Comparison of ENCODE assay signal across 23 mouse cellular contexts in genomic region chr8:71717096-71717495, GRCm38 (mm10). TPM values are rescaled to one million over a fixed set of nuclear protein-coding genes. Genes with fewer than 3 reads are reported as not detected.
DNase-seq lines count a peak whose midpoint lies in the region; ATAC-seq and TF ChIP-seq lines count a peak whose summit lies in the region.
"Had no signal": no experiment of that assay in that cellular context is flagged by ENCODE, and none has a peak within 500 bp of the region (broad histone marks: within the 10 kb centered on the region; RNA-seq: fewer than 3 reads in every experiment).

No protein-coding gene starts in this region.

- H3K4me3 ChIP-seq in kidney, embryonic 16.5 days (ENCODE audit: low read length) = no peak overlapping the region
- no peak overlapping the region for H3K4me3 ChIP-seq in kidney, embryonic 15.5 days (replicated peaks)
- no peak overlapping the region for H3K4me3 ChIP-seq in midbrain, embryonic 10.5 days
- H3K4me3 ChIP-seq in midbrain, postnatal 0 days (ENCODE audit: low read depth, low read length) = no peak overlapping the region
- peak overlapping the region; percentile 50; the same call in 1 of the 2 replicates for H3K4me3 ChIP-seq in E14TG2a.4 (replicated peaks; ENCODE audit: low read length)
- H3K4me3 ChIP-seq: forebrain, embryonic 13.5 days; gastrocnemius, adult 2 months; hindbrain, embryonic 12.5 days; limb, embryonic 15.5 days; liver, embryonic 15.5 days; midbrain, embryonic 15.5 days; myocyte; neural tube, embryonic 13.5 days had no signal

- H3K9me3 ChIP-seq in kidney, embryonic 16.5 days (ENCODE audit: low read length) = no peaks in the 10 kb centered on the region
- H3K9me3 ChIP-seq in kidney, embryonic 15.5 days (replicated peaks) = no peaks in the 10 kb centered on the region
- H3K9me3 ChIP-seq in midbrain, embryonic 10.5 days (replicated peaks) = no peaks in the 10 kb centered on the region
- H3K9me3 ChIP-seq in midbrain, postnatal 0 days (ENCODE audit: low read length) = no peaks in the 10 kb centered on the region
- no peaks in the 10 kb centered on the region for H3K9me3 ChIP-seq in E14TG2a.4 (ENCODE audit: low read length)
- H3K9me3 ChIP-seq: forebrain, embryonic 13.5 days; hindbrain, embryonic 12.5 days; limb, embryonic 15.5 days; liver, embryonic 15.5 days; midbrain, embryonic 15.5 days; neural tube, embryonic 13.5 days had no signal

- no peak overlapping the region for H3K9ac ChIP-seq in kidney, embryonic 16.5 days (replicated peaks; ENCODE audit: low read length)
- H3K9ac ChIP-seq in kidney, embryonic 15.5 days = no peak overlapping the region
- no peak overlapping the region for H3K9ac ChIP-seq in midbrain, postnatal 0 days (replicated peaks; ENCODE audit: low read length, poor library complexity, severe bottlenecking)
- H3K9ac ChIP-seq: forebrain, embryonic 13.5 days; hindbrain, embryonic 12.5 days; limb, embryonic 15.5 days; liver, embryonic 15.5 days; midbrain, embryonic 15.5 days; neural tube, embryonic 13.5 days had no signal

- H3K36me3 ChIP-seq in kidney, embryonic 16.5 days (ENCODE audit: insufficient read depth, low read length) = no peaks in the 10 kb centered on the region
- H3K36me3 ChIP-seq in kidney, embryonic 15.5 days = no peaks in the 10 kb centered on the region
- peaks cover 25% of the 10 kb centered on the region for H3K36me3 ChIP-seq in midbrain, embryonic 10.5 days
- H3K36me3 ChIP-seq in midbrain, postnatal 0 days (ENCODE audit: insufficient read depth, low read length) = peaks cover 25% of the 10 kb centered on the region
- H3K36me3 ChIP-seq in E14TG2a.4 (ENCODE audit: insufficient read depth, low read length) = peaks cover 70% of the 10 kb centered on the region
- H3K36me3 ChIP-seq: limb, embryonic 15.5 days had no signal

- peak; percentile 30 for DNase-seq in cerebellum, adult 9-11 months
- no peak for DNase-seq in cerebellum, adult 18-20 months
- no peak for DNase-seq in midbrain, embryonic 10.5 days (ENCODE audit: low spot score)
- no peak for DNase-seq in midbrain, postnatal 0 days (ENCODE audit: low spot score)
- DNase-seq: cerebellum, adult 2 months; gastrocnemius, adult 2 months; heart, postnatal 10 days; kidney, adult 9 months; layer of hippocampus, adult 9-11 months; left cerebral cortex, postnatal 4 days; right cerebral cortex, adult 18-20 months had no signal

- no peak overlapping the region for H3K27ac ChIP-seq in kidney, embryonic 16.5 days (ENCODE audit: low read length)
- H3K27ac ChIP-seq in kidney, embryonic 15.5 days = no peak overlapping the region
- H3K27ac ChIP-seq in midbrain, embryonic 10.5 days (replicated peaks) = 0 out of 2 replicates have a peak overlapping the region, but pooled peaks have one; percentile 6
- no peak overlapping the region for H3K27ac ChIP-seq in midbrain, postnatal 0 days (ENCODE audit: low read depth, low read length)
- H3K27ac ChIP-seq: forebrain, embryonic 13.5 days; gastrocnemius, adult 2 months; hindbrain, embryonic 12.5 days; limb, embryonic 15.5 days; liver, embryonic 15.5 days; midbrain, embryonic 15.5 days; neural tube, embryonic 13.5 days had no signal

- WGBS in kidney, embryonic 16.5 days = 69% methylated on average over 12 of the region's 12 CpGs
- WGBS in kidney, embryonic 15.5 days = 77% methylated on average over 12 of the region's 12 CpGs
- WGBS in midbrain, embryonic 10.5 days = 92% methylated on average over 12 of the region's 12 CpGs
- 83% methylated on average over 12 of the region's 12 CpGs for WGBS in midbrain, postnatal 0 days

- 0 out of 2 replicates have a peak, but pooled peaks have one; percentile 9 for ATAC-seq in kidney, embryonic 16.5 days (ENCODE audit: low FRiP score, low TSS enrichment)
- no peak for ATAC-seq in kidney, embryonic 15.5 days (replicated peaks; ENCODE audit: low FRiP score)
- no peak for ATAC-seq in midbrain, postnatal 0 days (ENCODE audit: low FRiP score)
- ATAC-seq: CD4-positive, CD25-positive, alpha-beta regulatory T cell, adult 4 months; forebrain, embryonic 13.5 days; midbrain, embryonic 15.5 days had no signal

- H3K27me3 ChIP-seq in kidney, embryonic 16.5 days (ENCODE audit: insufficient read depth, low read length) = no peaks in the 10 kb centered on the region
- no peaks in the 10 kb centered on the region for H3K27me3 ChIP-seq in kidney, embryonic 15.5 days
- no peaks in the 10 kb centered on the region; the same call in 1 of the 2 replicates for H3K27me3 ChIP-seq in midbrain, embryonic 10.5 days (ENCODE audit: low read depth, poor library complexity, severe bottlenecking)
- no peaks in the 10 kb centered on the region for H3K27me3 ChIP-seq in midbrain, postnatal 0 days (ENCODE audit: insufficient read depth, low read length)
- H3K27me3 ChIP-seq in E14TG2a.4 (ENCODE audit: insufficient read depth, low read length) = no peaks in the 10 kb centered on the region
- H3K27me3 ChIP-seq: forebrain, embryonic 13.5 days; limb, embryonic 15.5 days; liver, embryonic 15.5 days; midbrain, embryonic 15.5 days; neural tube, embryonic 13.5 days had no signal

- no peaks in the 10 kb centered on the region for H3K4me1 ChIP-seq in kidney, embryonic 16.5 days (ENCODE audit: insufficient read depth, low read length)
- H3K4me1 ChIP-seq in kidney, embryonic 15.5 days = peaks cover 6% of the 10 kb centered on the region; the same call in 1 of the 2 replicates
- peaks cover 51% of the 10 kb centered on the region for H3K4me1 ChIP-seq in midbrain, embryonic 10.5 days
- H3K4me1 ChIP-seq in midbrain, postnatal 0 days (ENCODE audit: insufficient read depth, low read length) = peaks cover 24% of the 10 kb centered on the region
- H3K4me1 ChIP-seq in E14TG2a.4 (replicated peaks; ENCODE audit: low read depth, low read length) = peaks cover 54% of the 10 kb centered on the region
- H3K4me1 ChIP-seq: limb, embryonic 15.5 days had no signal

- no peak overlapping the region for H3K4me2 ChIP-seq in kidney, embryonic 16.5 days (replicated peaks; ENCODE audit: low read depth, low read length)
- H3K4me2 ChIP-seq in kidney, embryonic 15.5 days = no peak overlapping the region
- no peak overlapping the region for H3K4me2 ChIP-seq in midbrain, postnatal 0 days (ENCODE audit: low read depth, low read length, poor library complexity, severe bottlenecking)
- H3K4me2 ChIP-seq: forebrain, embryonic 13.5 days; heart, embryonic 11.5 days; hindbrain, embryonic 12.5 days; limb, embryonic 15.5 days; liver, embryonic 15.5 days; midbrain, embryonic 15.5 days; neural tube, embryonic 13.5 days had no signal

- no peak for TF ChIP-seq CTCF in midbrain, postnatal 0 days (IDR thresholded peaks at IDR 0.05)
- no peak for TF ChIP-seq CTCF in E14TG2a.4 (conservative IDR thresholded peaks at IDR 0.05; ENCODE audit: low read length)

RNA-seq across cellular contexts. Expression of gene Fcho1, which starts 8.4 kb away (rescaled TPM):
- 8.6 and 8.7 TPM in 2 replicates for polyA plus RNA-seq in kidney, embryonic 16.5 days (2015; fragmentation: Nextera tagmentation; extraction: Ambion mirVana)
- polyA plus RNA-seq in kidney, embryonic 15.5 days (2015; fragmentation: Nextera tagmentation; extraction: Ambion mirVana) = 6.3 and 6.5 TPM in 2 replicates
- 17.7 and 25.4 TPM in 2 replicates for polyA plus RNA-seq in midbrain, embryonic 10.5 days (2016; fragmentation: Nextera tagmentation; extraction: Ambion mirVana)
- 109 and 114 TPM in 2 replicates for total RNA-seq in midbrain, postnatal 0 days (2014; rRNA removed)
- 88.4 and 89.5 TPM in 2 replicates for polyA plus RNA-seq in midbrain, postnatal 0 days (2015; fragmentation: Nextera tagmentation; extraction: Ambion mirVana)
- total RNA-seq: gastrocnemius, adult 2 months had no signal
- polyA plus RNA-seq: myocyte had no signal

RNA-seq across cellular contexts. Expression of gene B3gnt3, which starts 15.5 kb away (rescaled TPM):
- 3.3 and 4.2 TPM in 2 replicates for polyA plus RNA-seq in kidney, embryonic 16.5 days (2015; fragmentation: Nextera tagmentation; extraction: Ambion mirVana)
- polyA plus RNA-seq in kidney, embryonic 15.5 days (2015; fragmentation: Nextera tagmentation; extraction: Ambion mirVana) = 2.8 and 3.9 TPM in 2 replicates
- polyA plus RNA-seq in midbrain, embryonic 10.5 days (2016; fragmentation: Nextera tagmentation; extraction: Ambion mirVana) = 0.67 and 0.89 TPM in 2 replicates
- total RNA-seq in midbrain, postnatal 0 days (2014; rRNA removed) = 0.24 and 1.6 TPM in 2 replicates
- 0.31 and 0.50 TPM in 2 replicates for polyA plus RNA-seq in midbrain, postnatal 0 days (2015; fragmentation: Nextera tagmentation; extraction: Ambion mirVana)

RNA-seq across cellular contexts. Expression of gene Insl3, which starts 28.1 kb away (rescaled TPM):
- polyA plus RNA-seq in kidney, embryonic 16.5 days (2015; fragmentation: Nextera tagmentation; extraction: Ambion mirVana) = 1.3 and 7.7 TPM in 2 replicates
- polyA plus RNA-seq in kidney, embryonic 15.5 days (2015; fragmentation: Nextera tagmentation; extraction: Ambion mirVana) = 1.2 and 1.7 TPM in 2 replicates
- polyA plus RNA-seq in midbrain, embryonic 10.5 days (2016; fragmentation: Nextera tagmentation; extraction: Ambion mirVana) = 0.30 and 0.37 TPM in 2 replicates
- not detected in 2 replicates for total RNA-seq in midbrain, postnatal 0 days (2014; rRNA removed)
- polyA plus RNA-seq in midbrain, postnatal 0 days (2015; fragmentation: Nextera tagmentation; extraction: Ambion mirVana) = 1.2 and 2.1 TPM in 2 replicates
- polyA plus RNA-seq: forebrain, embryonic 13.5 days; hindbrain, embryonic 12.5 days had no signal

RNA-seq across cellular contexts. Expression of gene Jak3, which starts 41.0 kb away (rescaled TPM):
- 6.6 and 7.5 TPM in 2 replicates for polyA plus RNA-seq in kidney, embryonic 16.5 days (2015; fragmentation: Nextera tagmentation; extraction: Ambion mirVana)
- polyA plus RNA-seq in kidney, embryonic 15.5 days (2015; fragmentation: Nextera tagmentation; extraction: Ambion mirVana) = 6.3 and 7.2 TPM in 2 replicates
- polyA plus RNA-seq in midbrain, embryonic 10.5 days (2016; fragmentation: Nextera tagmentation; extraction: Ambion mirVana) = 2.8 and 3.7 TPM in 2 replicates
- 9.0 and 12.3 TPM in 2 replicates for total RNA-seq in midbrain, postnatal 0 days (2014; rRNA removed)
- polyA plus RNA-seq in midbrain, postnatal 0 days (2015; fragmentation: Nextera tagmentation; extraction: Ambion mirVana) = 6.4 and 7.1 TPM in 2 replicates

RNA-seq across cellular contexts. Expression of gene Unc13a, which starts 45.5 kb away (rescaled TPM):
- 0.55 and 0.94 TPM in 2 replicates for polyA plus RNA-seq in kidney, embryonic 16.5 days (2015; fragmentation: Nextera tagmentation; extraction: Ambion mirVana)
- 0.80 and 1.2 TPM in 2 replicates for polyA plus RNA-seq in kidney, embryonic 15.5 days (2015; fragmentation: Nextera tagmentation; extraction: Ambion mirVana)
- polyA plus RNA-seq in midbrain, embryonic 10.5 days (2016; fragmentation: Nextera tagmentation; extraction: Ambion mirVana) = 4.6 and 8.1 TPM in 2 replicates
- 69.0 and 70.8 TPM in 2 replicates for total RNA-seq in midbrain, postnatal 0 days (2014; rRNA removed)
- polyA plus RNA-seq in midbrain, postnatal 0 days (2015; fragmentation: Nextera tagmentation; extraction: Ambion mirVana) = 14.5 and 16.2 TPM in 2 replicates
- total RNA-seq: gastrocnemius, adult 2 months had no signal
